In genomic region chr2:130388796-130389195, GRCm38 (mm10) we compare ENCODE assay signal across 17 mouse cellular contexts. TPM values are rescaled to one million over a fixed set of nuclear protein-coding genes. Genes with fewer than 3 reads are reported as not detected.
DNase-seq lines count a peak whose midpoint lies in the region; ATAC-seq and TF ChIP-seq lines count a peak whose summit lies in the region.
"Had no signal": no experiment of that assay in that cellular context is flagged by ENCODE, and none has a peak within 500 bp of the region (broad histone marks: within the 10 kb centered on the region; RNA-seq: fewer than 3 reads in every experiment).

No protein-coding gene starts in this region.

- ATAC-seq in CD4-positive, CD25-positive, alpha-beta regulatory T cell, adult 4 months = no peak
- peak; percentile 58; the same call in 1 of the 2 replicates for ATAC-seq in granulocyte monocyte progenitor cell, adult 5-6 weeks (replicated peaks; ENCODE audit: poor library complexity, severe bottlenecking)
- no peak for ATAC-seq in erythroid progenitor cell, adult 5-6 weeks (replicated peaks; ENCODE audit: low FRiP score, poor library complexity, severe bottlenecking)
- ATAC-seq: activated CD4-positive, CD25-positive, alpha-beta regulatory T cell, adult 4 months; forebrain, embryonic 15.5 days had no signal

- H3K4me3 ChIP-seq in layer of hippocampus, adult 2 months = no peak overlapping the region
- H3K4me3 ChIP-seq: forebrain, embryonic 15.5 days; limb, embryonic 12.5 days; neural tube, embryonic 13.5 days had no signal

- no peak overlapping the region for H3K27ac ChIP-seq in layer of hippocampus, adult 2 months
- H3K27ac ChIP-seq: forebrain, embryonic 15.5 days; hindbrain, embryonic 14.5 days; limb, embryonic 12.5 days; neural tube, embryonic 13.5 days had no signal

- TF ChIP-seq CTCF in layer of hippocampus, adult 2 months (conservative IDR thresholded peaks at IDR 0.05) = peak; percentile 58

- peak; percentile 22 for DNase-seq in CD4-positive, CD25-positive, alpha-beta regulatory T cell, adult 2 months (ENCODE audit: low read depth, low spot score)
- DNase-seq in layer of hippocampus, adult 2 months (ENCODE audit: low spot score in 2 of 2) = no peak
- DNase-seq in layer of hippocampus, adult 11-12 months (ENCODE audit: low spot score) = no peak
- peak; percentile 32 for DNase-seq in A20 (ENCODE audit: low read depth, low spot score)
- no peak for DNase-seq in layer of hippocampus, adult 9-11 months
- DNase-seq: heart, adult 18-20 months; right cerebral cortex, postnatal 4 days had no signal

RNA-seq across cellular contexts. Expression of gene Cpxm1, which starts 8.6 kb away (rescaled TPM):
- polyA plus RNA-seq in CD4-positive, CD25-positive, alpha-beta regulatory T cell, adult 4 months (2017; shearing (Covaris generic)) = under 1 TPM in 1 of 2 experiments, not detected in 1; 0.48 TPM
- 1 to 10 TPM; 6.6 to 7.5 TPM for total RNA-seq in layer of hippocampus, adult 2 months (2021)
- total RNA-seq in granulocyte monocyte progenitor cell, adult 5-6 weeks (2014; fragmentation: Nextera tagmentation) = 3.2 TPM in 1 of 2 replicates, not detected in the other
- 0.99 TPM in 1 of 2 replicates, not detected in the other for total RNA-seq in granulocyte monocyte progenitor cell, adult 5-6 weeks (2017)
- not detected in 2 replicates for total RNA-seq in erythroid progenitor cell, adult 5-6 weeks (2015; ENCODE audit: low replicate concordance)
- total RNA-seq in erythroid progenitor cell, adult 5-6 weeks (2017; ENCODE audit: low replicate concordance) = not detected in 2 replicates

RNA-seq across cellular contexts. Expression of gene Gm28372, which starts 16.2 kb away (rescaled TPM):
- not detected for polyA plus RNA-seq in CD4-positive, CD25-positive, alpha-beta regulatory T cell, adult 4 months (2017; shearing (Covaris generic))
- not detected for total RNA-seq in layer of hippocampus, adult 2 months (2021)
- not detected in 2 replicates for total RNA-seq in granulocyte monocyte progenitor cell, adult 5-6 weeks (2014; fragmentation: Nextera tagmentation)
- total RNA-seq in granulocyte monocyte progenitor cell, adult 5-6 weeks (2017) = not detected in 2 replicates
- not detected in 2 replicates for total RNA-seq in erythroid progenitor cell, adult 5-6 weeks (2015; ENCODE audit: low replicate concordance)
- total RNA-seq in erythroid progenitor cell, adult 5-6 weeks (2017; ENCODE audit: low replicate concordance) = not detected in 2 replicates
- total RNA-seq: heart, adult 18-20 months; megakaryocyte, adult 5-6 weeks had no signal
- polyA plus RNA-seq: activated CD4-positive, CD25-positive, alpha-beta regulatory T cell, adult 4 months; large intestine, adult 2 months; neural tube, embryonic 13.5 days had no signal

RNA-seq across cellular contexts. Expression of gene 1700020A23Rik, which starts 16.3 kb away (rescaled TPM):
- polyA plus RNA-seq in CD4-positive, CD25-positive, alpha-beta regulatory T cell, adult 4 months (2017; shearing (Covaris generic)) = not detected
- not detected for total RNA-seq in layer of hippocampus, adult 2 months (2021)
- not detected in 2 replicates for total RNA-seq in granulocyte monocyte progenitor cell, adult 5-6 weeks (2014; fragmentation: Nextera tagmentation)
- total RNA-seq in granulocyte monocyte progenitor cell, adult 5-6 weeks (2017) = not detected in 2 replicates
- total RNA-seq in erythroid progenitor cell, adult 5-6 weeks (2015; ENCODE audit: low replicate concordance) = not detected in 2 replicates
- total RNA-seq in erythroid progenitor cell, adult 5-6 weeks (2017; ENCODE audit: low replicate concordance) = not detected in 2 replicates
- total RNA-seq: heart, adult 18-20 months; megakaryocyte, adult 5-6 weeks had no signal
- polyA plus RNA-seq: activated CD4-positive, CD25-positive, alpha-beta regulatory T cell, adult 4 months; large intestine, adult 2 months; limb, embryonic 12.5 days; neural tube, embryonic 13.5 days had no signal

RNA-seq across cellular contexts. Expression of gene Tmem239, which starts 17.5 kb away (rescaled TPM):
- not detected for polyA plus RNA-seq in CD4-positive, CD25-positive, alpha-beta regulatory T cell, adult 4 months (2017; shearing (Covaris generic))
- not detected for total RNA-seq in layer of hippocampus, adult 2 months (2021)
- total RNA-seq in granulocyte monocyte progenitor cell, adult 5-6 weeks (2014; fragmentation: Nextera tagmentation) = not detected in 2 replicates
- total RNA-seq in granulocyte monocyte progenitor cell, adult 5-6 weeks (2017) = not detected in 2 replicates
- not detected in 2 replicates for total RNA-seq in erythroid progenitor cell, adult 5-6 weeks (2015; ENCODE audit: low replicate concordance)
- total RNA-seq in erythroid progenitor cell, adult 5-6 weeks (2017; ENCODE audit: low replicate concordance) = not detected in 2 replicates
- total RNA-seq: heart, adult 18-20 months; megakaryocyte, adult 5-6 weeks had no signal
- polyA plus RNA-seq: activated CD4-positive, CD25-positive, alpha-beta regulatory T cell, adult 4 months; forebrain, embryonic 15.5 days; hindbrain, embryonic 14.5 days; large intestine, adult 2 months; limb, embryonic 12.5 days had no signal

RNA-seq across cellular contexts. Expression of gene Vps16, which starts 35.3 kb away (rescaled TPM):
- polyA plus RNA-seq in CD4-positive, CD25-positive, alpha-beta regulatory T cell, adult 4 months (2017; shearing (Covaris generic)) = 100 to 1,000 TPM; 243 to 271 TPM
- 100 to 1,000 TPM in 1 of 2 experiments, 10 to 100 TPM in 1; 91.3 to 104 TPM for total RNA-seq in layer of hippocampus, adult 2 months (2021)
- 128 and 155 TPM in 2 replicates for total RNA-seq in granulocyte monocyte progenitor cell, adult 5-6 weeks (2014; fragmentation: Nextera tagmentation)
- total RNA-seq in granulocyte monocyte progenitor cell, adult 5-6 weeks (2017) = 129 and 167 TPM in 2 replicates
- total RNA-seq in erythroid progenitor cell, adult 5-6 weeks (2015; ENCODE audit: low replicate concordance) = 74.6 and 122 TPM in 2 replicates
- 62.8 and 75.8 TPM in 2 replicates for total RNA-seq in erythroid progenitor cell, adult 5-6 weeks (2017; ENCODE audit: low replicate concordance)

Comparison
In these comparisons a context has a peak if more than half of its experiments do, and no peak if none do; other contexts are left out.
1. DNase-seq: peak in CD4-positive, CD25-positive, alpha-beta regulatory T cell, adult 2 months (single experiment) and A20 (single experiment); none in layer of hippocampus, adult 2 months (0 of 2), layer of hippocampus, adult 11-12 months (single experiment) and layer of hippocampus, adult 9-11 months (single experiment).